Mouse (Mus musculus): ENCODE data around the gene Ephb2.

Ephb2 gene

GRCm38 (mm10) chr4:136836387-136836931 lies 671 bp upstream of the Ephb2 start:
- DNase-seq (ENCODE audit: low read depth), result no peak

GRCm38 (mm10) chr4:136834815-136835620 lies 770 bp downstream of the Ephb2 start:
- no peak for DNase-seq (ENCODE audit: low read depth)

GRCm38 (mm10) chr4:136834439-136834814 lies 1.4 kb downstream of the Ephb2 start:
- DNase-seq (ENCODE audit: low read depth), result no peak

GRCm38 (mm10) chr4:136833619-136834351 lies 2.0 kb downstream of the Ephb2 start:
- no peak for DNase-seq (ENCODE audit: low read depth)

GRCm38 (mm10) chr4:136832559-136833232 lies 3.1 kb downstream of the Ephb2 start:
- no peak for DNase-seq (ENCODE audit: low read depth)

GRCm38 (mm10) chr4:136830272-136830823 lies 5.4 kb downstream of the Ephb2 start:
- no peak for DNase-seq (ENCODE audit: low read depth)

GRCm38 (mm10) chr4:136829837-136830236 lies 6.0 kb downstream of the Ephb2 start:
- DNase-seq (ENCODE audit: low read depth), result no peak

GRCm38 (mm10) chr4:136828664-136829569 lies 6.9 kb downstream of the Ephb2 start:
- DNase-seq (ENCODE audit: low read depth), result no peak

- DNase-seq (ENCODE audit: low read depth), result no peak
Observed at GRCm38 (mm10) chr4:136824935-136825552, 10.7 kb downstream of the Ephb2 start.

- DNase-seq (ENCODE audit: low read depth), result no peak
Observed at GRCm38 (mm10) chr4:136820069-136820522, 15.7 kb downstream of the Ephb2 start.

GRCm38 (mm10) chr4:136816701-136817100 lies 19.1 kb downstream of the Ephb2 start:
- no peak for DNase-seq (ENCODE audit: low read depth)

GRCm38 (mm10) chr4:136815364-136815763 lies 20.4 kb downstream of the Ephb2 start:
- peak; percentile 31 for DNase-seq (ENCODE audit: low read depth)

GRCm38 (mm10) chr4:136812543-136812942 lies 23.2 kb downstream of the Ephb2 start:
- DNase-seq (ENCODE audit: low read depth), result no peak

- no peak for DNase-seq (ENCODE audit: low read depth)
Observed at GRCm38 (mm10) chr4:136811596-136811995, 24.2 kb downstream of the Ephb2 start.

- DNase-seq (ENCODE audit: low read depth), result peak; percentile 16
Observed at GRCm38 (mm10) chr4:136808478-136808877, 27.3 kb downstream of the Ephb2 start.

GRCm38 (mm10) chr4:136807448-136808009 lies 28.3 kb downstream of the Ephb2 start:
- no peak for DNase-seq (ENCODE audit: low read depth)

- DNase-seq (ENCODE audit: low read depth), result no peak
Observed at GRCm38 (mm10) chr4:136806254-136806653, 29.5 kb downstream of the Ephb2 start.

- DNase-seq (ENCODE audit: low read depth), result no peak
Observed at GRCm38 (mm10) chr4:136804343-136804742, 31.4 kb downstream of the Ephb2 start.

- DNase-seq (ENCODE audit: low read depth), result peak; percentile 75
Observed at GRCm38 (mm10) chr4:136802446-136802845, 33.3 kb downstream of the Ephb2 start.

- DNase-seq (ENCODE audit: low read depth), result no peak
Observed at GRCm38 (mm10) chr4:136801944-136802343, 33.8 kb downstream of the Ephb2 start.
